Mouse (Mus musculus) megakaryocyte, embryonic 14.5 days (primary cell): ENCODE measurements around the gene Nt5c1a. TPM values are rescaled to one million over a fixed set of nuclear protein-coding genes. Genes with fewer than 3 reads are reported as not detected.

ENCODE experiments used
- H3K27me3 ChIP-seq: replicated peaks from 2 replicates; pipeline ENCODE3; 2012; ENCODE audit warnings: inconsistent platforms
- H3K36me3 ChIP-seq: replicated peaks from 2 replicates; pipeline ENCODE3; 2012; ENCODE audit warnings: low read length, inconsistent platforms, mixed read lengths
- H3K4me1 ChIP-seq: 2 replicates; pipeline ENCODE4 v1.6.1; 2012; ENCODE audit warnings: inconsistent platforms
- H3K4me3 ChIP-seq: replicated peaks from 2 replicates; pipeline ENCODE3; 2012; ENCODE audit warnings: moderate library complexity, mild to moderate bottlenecking, inconsistent platforms
- H3K9me3 ChIP-seq: 2 replicates; pipeline ENCODE4 v1.6.1; 2012; ENCODE audit warnings: inconsistent platforms
- FLI1 ChIP-seq: IDR thresholded peaks from 2 replicates; pipeline ENCODE4 v1.6.1; 2012; ENCODE audit warnings: low read length, inconsistent platforms, mixed read lengths
- GATA1 ChIP-seq: IDR thresholded peaks from 3 replicates; pipeline ENCODE4 v1.6.1; 2012; ENCODE audit warnings: mixed read lengths, low read length, inconsistent platforms, borderline replicate concordance
- polyA plus RNA-seq: library from polyadenylated mRNA; stranded (reverse); fragments of >175 nt; gene quantifications from 2 replicates; pipeline ENCODE4 v1.2.3, GENCODE M21; 2012; ENCODE audit warnings: low replicate concordance; ENCODE audit not compliant: insufficient read depth

Nt5c1a gene
- polyA plus RNA-seq, 1 experiment: not detected

DNA sequence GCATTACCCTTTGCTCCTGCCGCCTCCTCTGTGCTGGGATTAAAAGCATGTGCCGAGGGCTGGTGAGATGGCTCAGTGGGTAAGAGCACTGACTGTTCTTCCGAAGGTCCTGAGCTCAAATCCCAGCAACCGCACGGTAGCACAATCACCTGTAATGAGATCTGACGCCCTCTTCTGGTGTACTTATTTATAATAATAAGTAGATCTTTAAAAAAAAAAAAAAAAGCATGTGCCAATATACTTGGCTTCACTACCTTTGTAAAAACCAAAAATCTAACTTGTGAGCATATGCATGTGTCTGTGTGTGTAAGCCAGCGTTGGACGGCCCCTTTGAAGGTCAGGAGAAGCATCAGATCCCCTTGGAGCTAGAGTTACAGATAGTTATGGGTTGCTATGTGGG, 9.7 kb downstream of the Nt5c1a start:
- H3K36me3 ChIP-seq: no peaks in the 10 kb centered on the region
- no peaks in the 10 kb centered on the region; the same call in 1 of the 2 replicates for H3K9me3 ChIP-seq
- H3K4me3 ChIP-seq: no peak overlapping the region
- peaks cover 95% of the 10 kb centered on the region for H3K27me3 ChIP-seq
- no peak for TF ChIP-seq FLI1
- no peak for TF ChIP-seq GATA1
- peaks cover 7% of the 10 kb centered on the region; the same call in 1 of the 2 replicates for H3K4me1 ChIP-seq

DNA sequence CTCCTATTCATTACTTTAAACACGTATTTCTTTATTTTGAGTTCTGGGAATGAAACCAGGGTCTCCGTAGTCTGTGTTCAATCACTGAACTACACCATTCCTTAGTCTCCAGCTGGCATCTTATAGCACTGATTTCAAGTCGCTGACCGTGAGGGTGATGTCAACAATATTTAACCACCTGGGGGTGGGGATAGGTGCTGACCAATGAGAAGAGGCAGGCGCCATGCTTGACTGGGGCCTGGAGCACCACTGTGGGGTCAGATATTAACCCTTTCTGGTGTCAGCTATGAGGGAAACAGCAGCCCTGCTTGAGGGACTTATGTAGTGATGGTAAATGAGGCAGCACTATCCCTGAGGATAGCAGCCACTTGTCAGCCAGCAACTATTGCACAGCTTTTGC, 10.1 kb downstream of the Nt5c1a start:
- Histone ChIP-seq H3K4me1 (peaks cover 7% of the 10 kb centered on the region; the same call in 1 of the 2 replicates), H3K27me3 (peaks cover 94% of the 10 kb centered on the region), H3K4me3 (no peak overlapping the region), H3K36me3 (no peaks in the 10 kb centered on the region), H3K9me3 (no peaks in the 10 kb centered on the region; the same call in 1 of the 2 replicates)
- TF ChIP-seq GATA1: no peak
- no peak for TF ChIP-seq FLI1

DNA sequence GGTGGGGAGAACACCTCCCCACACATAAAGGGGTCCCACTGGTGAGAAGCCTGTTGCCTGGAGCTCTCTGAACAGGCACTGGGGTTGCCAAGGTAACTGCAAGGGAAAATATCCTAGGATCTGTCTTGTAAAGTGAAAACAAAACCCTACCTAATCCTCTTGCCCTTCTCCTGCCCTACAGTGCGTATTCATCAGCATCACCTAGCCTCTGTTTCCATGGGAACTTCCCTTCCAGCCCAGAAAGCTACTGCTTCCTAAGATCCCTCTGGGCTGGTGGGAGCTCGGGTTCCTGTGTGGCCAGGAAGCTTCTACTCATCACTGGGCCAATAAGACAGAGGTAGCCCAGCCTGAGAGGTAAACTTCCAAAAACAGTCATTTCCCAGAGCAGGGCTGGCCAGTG, 11.0 kb downstream of the Nt5c1a start:
- Histone ChIP-seq H3K4me3 (no peak overlapping the region), H3K9me3 (no peaks in the 10 kb centered on the region), H3K27me3 (peaks cover 88% of the 10 kb centered on the region), H3K4me1 (peaks cover 12% of the 10 kb centered on the region), H3K36me3 (no peaks in the 10 kb centered on the region)
- TF ChIP-seq GATA1: no peak
- TF ChIP-seq FLI1: no peak

- Histone ChIP-seq H3K4me3 (no peak overlapping the region), H3K9me3 (no peaks in the 10 kb centered on the region), H3K27me3 (peaks cover 86% of the 10 kb centered on the region), H3K4me1 (peaks cover 22% of the 10 kb centered on the region), H3K36me3 (no peaks in the 10 kb centered on the region)
- no peak for TF ChIP-seq FLI1
- TF ChIP-seq GATA1: no peak
These were observed 12.7 kb downstream of the Nt5c1a start for GRCm38 (mm10) chr4:123213975-123214374.

GRCm38 (mm10) chr4:123215367-123215766, 14.1 kb downstream of the Nt5c1a start:
- peaks cover 83% of the 10 kb centered on the region for H3K27me3 ChIP-seq
- no peaks in the 10 kb centered on the region for H3K9me3 ChIP-seq

GRCm38 (mm10) chr4:123216782-123217181, 15.5 kb downstream of the Nt5c1a start:
- TF ChIP-seq FLI1 (no peak), GATA1 (no peak)
- Histone ChIP-seq H3K36me3 (no peaks in the 10 kb centered on the region), H3K4me3 (no peak overlapping the region), H3K4me1 (peaks cover 36% of the 10 kb centered on the region), H3K27me3 (peaks cover 76% of the 10 kb centered on the region), H3K9me3 (no peaks in the 10 kb centered on the region)

More at GRCm38 (mm10) chr4:123215367-123215766, 14.1 kb downstream of the Nt5c1a start:
- Histone ChIP-seq H3K36me3 (no peaks in the 10 kb centered on the region), H3K4me3 (no peak overlapping the region), H3K4me1 (peaks cover 35% of the 10 kb centered on the region)
- TF ChIP-seq FLI1 (no peak), GATA1 (no peak)

DNA sequence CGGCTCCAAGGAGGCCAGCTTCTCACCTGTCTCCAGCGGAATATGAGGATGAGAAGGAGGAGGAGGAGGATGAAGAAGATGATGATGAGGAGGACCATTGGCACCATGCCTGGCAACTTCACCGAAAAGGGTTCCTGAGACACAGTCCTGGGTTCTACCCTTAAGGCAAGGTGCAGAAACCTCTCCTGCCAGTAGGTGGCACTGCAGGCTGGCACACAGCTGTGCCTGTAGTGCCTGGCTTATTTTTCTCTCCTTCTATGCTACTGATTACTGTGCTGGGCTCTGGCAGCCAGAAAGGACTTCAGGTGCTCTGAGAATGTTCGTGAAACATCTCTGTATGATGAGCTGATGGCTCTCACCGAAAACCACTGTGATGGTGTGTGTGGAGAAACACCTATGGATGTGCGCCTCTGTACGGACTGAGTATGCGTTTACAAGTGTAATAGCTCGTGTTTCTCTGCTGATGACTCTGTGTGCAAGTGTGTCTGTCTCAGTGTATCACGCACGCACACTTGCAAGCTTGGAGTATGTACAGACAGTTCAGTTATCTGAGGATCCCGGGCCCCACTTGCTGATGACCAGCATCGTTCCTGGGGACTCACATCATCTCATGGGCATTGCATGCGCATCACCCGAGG, 18.5 kb downstream of the Nt5c1a start:
- peaks cover 36% of the 10 kb centered on the region for H3K4me1 ChIP-seq
- TF ChIP-seq GATA1 (no peak), FLI1 (no peak)
- H3K9me3 ChIP-seq: no peaks in the 10 kb centered on the region
- H3K27me3 ChIP-seq: peaks cover 53% of the 10 kb centered on the region
- no peaks in the 10 kb centered on the region for H3K36me3 ChIP-seq
- no peak overlapping the region for H3K4me3 ChIP-seq

DNA sequence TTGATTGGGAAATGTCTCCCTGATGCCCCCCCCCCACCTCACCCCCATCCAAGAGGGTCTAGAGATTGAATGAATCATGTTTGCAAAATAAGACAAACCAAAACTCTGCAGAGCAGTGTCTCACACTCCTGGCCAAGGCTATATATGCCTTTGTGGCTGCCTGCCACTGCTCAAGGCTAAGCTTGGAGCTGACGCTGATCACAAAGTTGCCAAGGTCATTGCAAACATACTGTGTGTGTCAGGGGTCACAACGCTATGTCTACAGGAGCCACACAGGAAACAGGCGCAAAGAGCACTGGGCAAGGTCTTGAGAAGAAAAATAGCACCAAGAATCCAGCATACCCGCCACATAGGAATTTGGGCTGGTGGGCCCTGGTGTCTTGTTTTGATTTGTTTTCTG, 19.3 kb downstream of the Nt5c1a start:
- Histone ChIP-seq H3K4me1 (peaks cover 36% of the 10 kb centered on the region), H3K27me3 (peaks cover 49% of the 10 kb centered on the region), H3K36me3 (no peaks in the 10 kb centered on the region), H3K9me3 (no peaks in the 10 kb centered on the region), H3K4me3 (no peak overlapping the region)
- TF ChIP-seq GATA1: no peak
- no peak for TF ChIP-seq FLI1

DNA sequence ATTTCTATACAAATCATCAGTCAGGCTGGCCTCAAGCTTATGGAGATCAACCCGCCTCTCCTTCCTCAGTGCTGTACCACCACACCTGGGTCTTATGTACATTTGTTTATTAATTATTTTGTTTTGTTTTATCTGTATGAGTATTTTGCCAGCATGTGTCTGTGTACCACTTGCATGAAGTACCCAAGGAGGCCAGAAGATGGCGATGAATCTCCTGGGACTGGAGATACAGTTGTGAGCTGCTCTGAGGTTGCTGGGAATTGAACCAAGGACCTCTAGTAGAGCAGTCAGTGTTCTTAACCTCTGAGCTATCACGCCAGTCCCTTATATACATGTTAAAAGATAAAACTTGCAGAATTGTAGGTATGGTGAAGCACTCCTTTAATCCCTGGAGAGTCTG, 22.0 kb downstream of the Nt5c1a start:
- Histone ChIP-seq H3K27me3 (peaks cover 59% of the 10 kb centered on the region), H3K4me3 (no peak overlapping the region), H3K4me1 (peaks cover 21% of the 10 kb centered on the region), H3K36me3 (no peaks in the 10 kb centered on the region), H3K9me3 (no peaks in the 10 kb centered on the region)
- TF ChIP-seq GATA1 (no peak), FLI1 (no peak)

DNA sequence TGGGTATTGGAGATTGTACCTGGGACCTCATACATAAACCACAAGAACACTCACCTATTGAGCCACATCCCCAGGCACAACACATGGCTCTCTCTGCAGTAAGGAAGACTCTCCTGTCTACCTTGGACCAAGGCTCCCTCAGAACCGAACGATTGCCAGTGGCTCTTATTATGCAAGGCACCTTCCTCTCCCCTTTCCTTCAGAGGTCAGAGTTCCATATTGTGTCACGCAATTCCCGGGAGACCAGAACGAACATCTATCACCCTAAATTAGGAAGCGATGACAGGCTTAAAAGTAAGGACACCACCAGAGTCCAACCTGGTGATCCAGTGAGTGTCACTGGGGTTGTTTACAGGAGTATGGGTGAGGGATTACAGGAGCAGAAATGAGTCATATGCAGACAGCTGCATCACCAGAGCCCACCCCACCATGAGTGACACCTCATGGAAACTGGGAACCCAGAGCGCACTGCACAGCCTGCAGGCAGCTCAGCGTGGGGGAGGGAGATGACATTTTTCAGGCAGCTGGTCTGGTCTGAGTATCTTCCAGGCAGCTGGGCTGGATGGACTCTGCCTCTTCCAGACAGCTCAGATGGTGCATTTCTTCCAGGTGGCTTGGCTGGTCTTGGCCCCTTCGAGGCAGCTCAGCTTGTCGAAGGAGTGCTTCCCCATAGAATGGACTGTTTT, 24.6 kb downstream of the Nt5c1a start:
- no peaks in the 10 kb centered on the region for H3K36me3 ChIP-seq
- TF ChIP-seq GATA1 (no peak), FLI1 (no peak)
- H3K27me3 ChIP-seq: peaks cover 63% of the 10 kb centered on the region
- H3K4me1 ChIP-seq: no peaks in the 10 kb centered on the region
- no peaks in the 10 kb centered on the region for H3K9me3 ChIP-seq
- H3K4me3 ChIP-seq: no peak overlapping the region

GRCm38 (mm10) chr4:123227707-123228106, 26.4 kb downstream of the Nt5c1a start:
- Histone ChIP-seq H3K4me3 (no peak overlapping the region), H3K9me3 (no peaks in the 10 kb centered on the region), H3K27me3 (peaks cover 73% of the 10 kb centered on the region), H3K36me3 (no peaks in the 10 kb centered on the region), H3K4me1 (peaks cover 2% of the 10 kb centered on the region; the same call in 1 of the 2 replicates)
- no peak for TF ChIP-seq FLI1
- no peak for TF ChIP-seq GATA1
